Comparison of ENCODE assay signal across 11 mouse cellular contexts in genomic region chr15:31336685-31337084, GRCm38 (mm10). TPM values are rescaled to one million over a fixed set of nuclear protein-coding genes. Genes with fewer than 3 reads are reported as not detected.
DNase-seq lines count a peak whose midpoint lies in the region; ATAC-seq and TF ChIP-seq lines count a peak whose summit lies in the region.
"Had no signal": no experiment of that assay in that cellular context is flagged by ENCODE, and none has a peak within 500 bp of the region (broad histone marks: within the 10 kb centered on the region; RNA-seq: fewer than 3 reads in every experiment).

No protein-coding gene starts in this region.

- 28% methylated on average over 4 of the region's 4 CpGs for WGBS in heart, adult 2 months
- WGBS in heart, embryonic 12.5 days = 70% methylated on average over 4 of the region's 4 CpGs

- TF ChIP-seq POLR2A in heart, adult 2 months (IDR thresholded peaks at IDR 0.05; ENCODE audit: insufficient read depth, low read depth, low read length) = no peak
- peak; percentile 33 for TF ChIP-seq POLR2A in CH12.LX (IDR thresholded peaks at IDR 0.05; ENCODE audit: low read depth, low read length)

- no peaks in the 10 kb centered on the region for H3K36me3 ChIP-seq in heart, adult 2 months (ENCODE audit: control insufficient read depth, insufficient read depth, low read length)
- no peaks in the 10 kb centered on the region for H3K36me3 ChIP-seq in heart, embryonic 12.5 days
- H3K36me3 ChIP-seq in CH12.LX (replicated peaks in 1 of 2; ENCODE audit: control insufficient read depth in 1 of 2, insufficient read depth in 1 of 2, low read length in 1 of 2) = peaks cover 8 to 59% of the 10 kb centered on the region in 2 experiments
- H3K36me3 ChIP-seq: embryonic facial prominence, embryonic 12.5 days; midbrain, embryonic 12.5 days had no signal

- no peaks in the 10 kb centered on the region for H3K27me3 ChIP-seq in heart, adult 2 months (ENCODE audit: control insufficient read depth, insufficient read depth, low read length)
- H3K27me3 ChIP-seq in heart, embryonic 12.5 days (replicated peaks) = no peaks in the 10 kb centered on the region
- H3K27me3 ChIP-seq in CH12.LX (replicated peaks) = no peaks in the 10 kb centered on the region
- H3K27me3 ChIP-seq: embryonic facial prominence, embryonic 12.5 days; midbrain, embryonic 12.5 days had no signal

- DNase-seq in heart, adult 2 months = peak; percentile 61 to 73
- DNase-seq in CH12.LX (ENCODE audit: extremely low read depth) = peak; percentile 91
- peak; percentile 59 to 64 for DNase-seq in heart, postnatal 10 days
- no peak for DNase-seq in embryo, embryonic 10.5 days (ENCODE audit: low spot score)
- no peak for DNase-seq in left cerebral cortex, adult 9 months (ENCODE audit: low spot score in 2 of 2)
- no peak for DNase-seq in left cerebral cortex, adult 8-10 months (ENCODE audit: low spot score in 2 of 2)
- DNase-seq: thymus, postnatal 25 days had no signal

- intact Hi-C loops in heart, adult 2 months (cut with DNase I) = no loop called here
- intact Hi-C loops in heart, postnatal 10 days (cut with DNase I) = no loop called here

- H3K4me2 ChIP-seq in heart, embryonic 12.5 days = no peak overlapping the region
- peak overlapping the region; percentile 86 for H3K4me2 ChIP-seq in CH12.LX (ENCODE audit: insufficient read depth, low read depth, poor library complexity, severe bottlenecking)
- H3K4me2 ChIP-seq: embryonic facial prominence, embryonic 12.5 days; midbrain, embryonic 12.5 days had no signal

- H3K79me2 ChIP-seq in heart, adult 2 months (replicated peaks; ENCODE audit: control insufficient read depth, insufficient read depth, low read length) = peaks cover 4% of the 10 kb centered on the region; the same call in 1 of the 2 replicates
- peaks cover 83% of the 10 kb centered on the region for H3K79me2 ChIP-seq in CH12.LX (replicated peaks; ENCODE audit: control insufficient read depth, extremely low read depth, insufficient read depth, poor library complexity, severe bottlenecking)

- in situ Hi-C loops in CH12.LX (cut with MboI; ENCODE audit: low pct_ligation_motif_present, low pct_unique_long_range_greater_than_20kb, low sequenced_read_pairs) = no loop called here

- peaks cover 12% of the 10 kb centered on the region for H3K4me1 ChIP-seq in heart, adult 2 months (ENCODE audit: control insufficient read depth, insufficient read depth, low read length)
- 0 out of 2 replicates have a peak, but pooled peaks cover 2% of the 10 kb centered on the region for H3K4me1 ChIP-seq in heart, embryonic 12.5 days (replicated peaks)
- peaks cover 54 to 96% of the 10 kb centered on the region in 2 experiments for H3K4me1 ChIP-seq in CH12.LX (ENCODE audit: control insufficient read depth in 1 of 2, insufficient read depth in 2 of 2)
- H3K4me1 ChIP-seq: embryonic facial prominence, embryonic 12.5 days; midbrain, embryonic 12.5 days had no signal

- TF ChIP-seq RAD21 in CH12.LX (IDR thresholded peaks at IDR 0.05; ENCODE audit: low read depth, low read length) = no peak; the same call in 1 of the 2 replicates

- 0 out of 2 replicates have a peak, but pooled peaks have one; percentile 44 for TF ChIP-seq EP300 in heart, adult 2 months (IDR thresholded peaks at IDR 0.05; ENCODE audit: insufficient read depth, low read depth, low read length)
- TF ChIP-seq EP300 in CH12.LX (IDR thresholded peaks at IDR 0.05; ENCODE audit: low read length) = no peak; the same call in 1 of the 2 replicates

- H3K9ac ChIP-seq in heart, adult 2 months (ENCODE audit: low read depth, low read length) = no peak overlapping the region
- no peak overlapping the region for H3K9ac ChIP-seq in heart, embryonic 12.5 days
- H3K9ac ChIP-seq in CH12.LX (ENCODE audit: insufficient read depth, low read depth) = peak overlapping the region; percentile 44; the same call in 1 of the 2 replicates
- H3K9ac ChIP-seq: embryonic facial prominence, embryonic 12.5 days; midbrain, embryonic 12.5 days had no signal

- dilution Hi-C loops in CH12.LX (cut with MboI; ENCODE audit: extremely low pct_ligation_motif_present, extremely low pct_unique_long_range_greater_than_20kb, low sequenced_read_pairs) = no loop called here

- no peak overlapping the region for H3K4me3 ChIP-seq in heart, adult 2 months
- H3K4me3 ChIP-seq in heart, embryonic 12.5 days = no peak overlapping the region
- peak overlapping the region in 1 of 3 experiments; percentile 28 for H3K4me3 ChIP-seq in CH12.LX (replicated peaks in 1 of 3; ENCODE audit: low read depth in 2 of 3, low read length in 2 of 3, poor library complexity in 1 of 3)
- H3K4me3 ChIP-seq: embryonic facial prominence, embryonic 12.5 days; midbrain, embryonic 12.5 days had no signal

- H3K27ac ChIP-seq in heart, adult 2 months = peak overlapping the region; percentile 63
- H3K27ac ChIP-seq in heart, embryonic 12.5 days (ENCODE audit: poor library complexity, severe bottlenecking) = no peak overlapping the region
- peak overlapping the region; percentile 99 for H3K27ac ChIP-seq in CH12.LX (ENCODE audit: insufficient read depth, low read depth)
- H3K27ac ChIP-seq: embryonic facial prominence, embryonic 12.5 days; midbrain, embryonic 12.5 days had no signal

- H3K9me3 ChIP-seq in heart, embryonic 12.5 days (replicated peaks) = no peaks in the 10 kb centered on the region
- H3K9me3 ChIP-seq in CH12.LX (replicated peaks; ENCODE audit: low read length) = peaks cover 9% of the 10 kb centered on the region
- H3K9me3 ChIP-seq: embryonic facial prominence, embryonic 12.5 days; midbrain, embryonic 12.5 days had no signal

- TF ChIP-seq CTCF in heart, adult 2 months (IDR thresholded peaks at IDR 0.05) = no peak
- TF ChIP-seq CTCF in CH12.LX (conservative IDR thresholded peaks at IDR 0.05 in 1 of 2, IDR thresholded peaks at IDR 0.05 in 1 of 2; ENCODE audit: low read depth in 2 of 2, low read length in 2 of 2) = no peak

- no peak for ATAC-seq in heart, embryonic 12.5 days (ENCODE audit: insufficient number of reproducible peaks, low FRiP score)
- peak; percentile 81 for ATAC-seq in megakaryocyte, adult 5-6 weeks (ENCODE audit: poor library complexity, severe bottlenecking)

TF ChIP-seq in CH12.LX, 34 proteins besides CTCF, POLR2A, EP300 and RAD21:
- TF ChIP-seq MAX (IDR thresholded peaks at IDR 0.05; ENCODE audit: low read length) (peak; percentile 80), HCFC1 (IDR thresholded peaks at IDR 0.05; ENCODE audit: low read depth, low read length) (peak; percentile 38), ZC3H11A (IDR thresholded peaks at IDR 0.05; ENCODE audit: low read depth, low read length) (no peak), NRF1 (IDR thresholded peaks at IDR 0.05; ENCODE audit: low read depth, low read length) (0 out of 2 replicates have a peak, but pooled peaks have one; percentile 17), USF1 (IDR thresholded peaks at IDR 0.05; ENCODE audit: low read depth, low read length) (no peak), SIN3A (IDR thresholded peaks at IDR 0.05; ENCODE audit: low read length) (peak; percentile 49), TCF12 (IDR thresholded peaks at IDR 0.05; ENCODE audit: low read depth, low read length) (peak; percentile 70), MEF2A (IDR thresholded peaks at IDR 0.05; ENCODE audit: borderline replicate concordance, low read depth, low read length) (peak; percentile 76), E2F4 (IDR thresholded peaks at IDR 0.05; ENCODE audit: insufficient replicate concordance, low read depth, low read length) (no peak), IRF4 (IDR thresholded peaks at IDR 0.05; ENCODE audit: low read depth, low read length) (peak; percentile 81), MAFK (IDR thresholded peaks at IDR 0.05; ENCODE audit: insufficient replicate concordance, low read length) (0 out of 2 replicates have a peak, but pooled peaks have one; percentile 7), TBP (conservative IDR thresholded peaks at IDR 0.05; ENCODE audit: low read depth, low read length) (0 out of 2 replicates have a peak, but pooled peaks have one; percentile 22), ETS1 (conservative IDR thresholded peaks at IDR 0.05; ENCODE audit: low read depth, low read length) (peak; percentile 93), MAZ (IDR thresholded peaks at IDR 0.05; ENCODE audit: low read depth, low read length) (0 out of 2 replicates have a peak, but pooled peaks have one; percentile 29), MXI1 (IDR thresholded peaks at IDR 0.05; ENCODE audit: low read depth, low read length) (peak; percentile 72; the same call in 1 of the 2 replicates), MYC (IDR thresholded peaks at IDR 0.05; ENCODE audit: low read depth, low read length) (peak; percentile 42; the same call in 1 of the 2 replicates), ELF1 (IDR thresholded peaks at IDR 0.05; ENCODE audit: low read depth, low read length) (peak; percentile 74), NELFE (IDR thresholded peaks at IDR 0.05; ENCODE audit: low read depth, low read length) (peak; percentile 51; the same call in 1 of the 2 replicates), CHD2 (IDR thresholded peaks at IDR 0.05; ENCODE audit: low read length) (no peak), BHLHE40 (IDR thresholded peaks at IDR 0.05; ENCODE audit: low read depth, low read length) (peak; percentile 77)
TF ChIP-seq in CH12.LX: peak in this region for 16.

RNA-seq across cellular contexts. Expression of gene Ankrd33b, which starts 30.8 kb away (rescaled TPM):
- 10 to 100 TPM; 28.6 to 32.8 TPM for total RNA-seq in heart, adult 2 months (2021)
- 7.8 and 16.5 TPM in 2 replicates for polyA plus RNA-seq in heart, adult 2 months (2012; rRNA removed)
- 1.7 and 2.1 TPM in 2 replicates for polyA plus RNA-seq in heart, embryonic 12.5 days (2016; fragmentation: Nextera tagmentation; extraction: Ambion mirVana)
- total RNA-seq in CH12.LX (2012; rRNA removed) = 38.1 and 50.0 TPM in 2 replicates
- total RNA-seq in CH12.LX (2014; rRNA removed) = 69.1 and 69.6 TPM in 2 replicates
- polyA plus RNA-seq in CH12.LX (2012; ENCODE audit: insufficient read length, low read depth) = 55.3 and 60.3 TPM in 2 replicates
- 10 to 100 TPM; 16.2 to 17.4 TPM for total RNA-seq in heart, postnatal 10 days (2021)
- 4.8 and 5.1 TPM in 2 replicates for total RNA-seq in megakaryocyte, adult 5-6 weeks (2015)
- 5.8 and 9.1 TPM in 2 replicates for total RNA-seq in megakaryocyte, adult 5-6 weeks (2017)
- total RNA-seq in left cerebral cortex, adult 8-10 months (2022) = 10 to 100 TPM; 61.4 to 76.2 (median 72.9) TPM

Comparison
In these comparisons a context has a peak if more than half of its experiments do, and no peak if none do; other contexts are left out.
1. DNase-seq: peak in heart, adult 2 months (2 of 2), CH12.LX (single experiment) and heart, postnatal 10 days (2 of 2); none in embryo, embryonic 10.5 days (single experiment), left cerebral cortex, adult 9 months (0 of 2) and left cerebral cortex, adult 8-10 months (0 of 2).